Mouse (Mus musculus) regulatory T cell (primary cell): ENCODE measurements around the gene Mindy3.

Experiments used
- in situ Hi-C: fragments of 300-600 bp; cut with MboI, MseI; formaldehyde crosslinking; loops from one replicate; pipeline ENCODE4 v1.15.1; 2025; ENCODE audit warnings: high pct_unique_total_duplicates

The Mindy3 gene

DNA sequence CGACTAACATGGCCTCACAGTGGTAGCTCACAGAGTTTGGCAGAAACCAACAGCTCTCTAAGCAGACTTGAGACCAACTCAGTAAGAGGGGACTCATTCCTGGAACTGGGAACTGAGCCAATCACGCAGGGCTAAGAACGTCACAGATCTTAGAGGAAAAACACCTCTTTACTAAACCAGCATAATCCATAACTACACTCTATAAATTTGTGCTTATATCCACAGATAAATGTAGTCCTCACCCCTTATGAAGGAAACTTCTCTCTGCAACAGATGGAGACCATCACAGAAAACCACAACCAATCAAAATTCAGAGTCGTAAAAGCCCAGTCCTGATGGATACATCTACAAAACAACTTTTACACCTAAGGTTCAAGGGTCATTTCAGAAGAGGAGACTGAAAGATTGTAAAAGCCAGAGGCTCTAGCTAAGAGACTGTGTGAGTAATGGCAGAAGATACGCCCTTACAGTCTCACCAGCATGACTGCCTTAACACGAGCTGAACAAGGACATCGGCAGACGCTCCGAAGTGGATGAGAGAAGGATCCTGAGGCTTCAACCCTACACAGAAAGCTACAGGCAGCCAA lies 114.1 kb downstream of the Mindy3 start:
- in situ Hi-C loops, result loop anchor here (5.0 kb wide), 1 partner anchor 303 kb away; no protein-coding TSS in a partner anchor

DNA sequence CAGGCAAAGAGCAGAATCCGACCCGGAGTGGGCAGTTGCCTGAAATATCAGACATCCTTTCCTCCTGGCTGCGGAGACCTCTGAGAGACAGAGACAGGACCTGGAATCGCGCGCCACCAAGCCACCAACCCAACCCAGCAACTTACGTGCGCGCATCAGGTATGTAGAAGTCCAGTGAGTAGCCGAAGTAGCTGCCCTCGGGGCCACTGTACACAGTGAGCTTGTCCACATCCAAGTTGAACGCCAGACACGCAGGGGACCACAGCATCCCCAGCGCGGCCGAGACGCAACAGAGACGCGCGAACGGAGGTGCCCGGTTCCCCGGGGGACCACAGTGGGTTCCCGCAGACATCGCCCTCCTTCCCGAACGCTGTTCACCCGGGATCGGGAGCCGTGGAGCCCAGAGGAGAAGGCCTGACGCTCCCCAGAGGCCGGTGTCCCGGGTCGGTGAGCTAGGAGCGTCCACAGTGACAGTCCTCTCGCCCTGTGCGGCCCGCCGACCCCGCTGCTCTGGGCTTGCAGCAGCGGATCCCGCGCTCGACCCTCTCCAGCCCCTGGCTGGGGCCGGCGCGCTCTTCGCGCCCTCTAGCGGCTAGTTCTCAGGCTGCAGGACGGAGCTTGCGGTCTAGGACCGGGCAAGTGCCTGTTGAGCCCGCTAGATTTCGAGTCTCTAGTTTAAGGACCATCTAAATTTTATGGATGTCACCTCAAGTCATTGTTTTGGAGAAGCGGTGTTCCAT lies 117.7 kb downstream of the Mindy3 start, which contains the start of gene Itga8:
Gene Itga8, minus strand, starts transcription at position 492 of the 740 bp plus-strand sequence.
- in situ Hi-C loops, result no loop called here

DNA sequence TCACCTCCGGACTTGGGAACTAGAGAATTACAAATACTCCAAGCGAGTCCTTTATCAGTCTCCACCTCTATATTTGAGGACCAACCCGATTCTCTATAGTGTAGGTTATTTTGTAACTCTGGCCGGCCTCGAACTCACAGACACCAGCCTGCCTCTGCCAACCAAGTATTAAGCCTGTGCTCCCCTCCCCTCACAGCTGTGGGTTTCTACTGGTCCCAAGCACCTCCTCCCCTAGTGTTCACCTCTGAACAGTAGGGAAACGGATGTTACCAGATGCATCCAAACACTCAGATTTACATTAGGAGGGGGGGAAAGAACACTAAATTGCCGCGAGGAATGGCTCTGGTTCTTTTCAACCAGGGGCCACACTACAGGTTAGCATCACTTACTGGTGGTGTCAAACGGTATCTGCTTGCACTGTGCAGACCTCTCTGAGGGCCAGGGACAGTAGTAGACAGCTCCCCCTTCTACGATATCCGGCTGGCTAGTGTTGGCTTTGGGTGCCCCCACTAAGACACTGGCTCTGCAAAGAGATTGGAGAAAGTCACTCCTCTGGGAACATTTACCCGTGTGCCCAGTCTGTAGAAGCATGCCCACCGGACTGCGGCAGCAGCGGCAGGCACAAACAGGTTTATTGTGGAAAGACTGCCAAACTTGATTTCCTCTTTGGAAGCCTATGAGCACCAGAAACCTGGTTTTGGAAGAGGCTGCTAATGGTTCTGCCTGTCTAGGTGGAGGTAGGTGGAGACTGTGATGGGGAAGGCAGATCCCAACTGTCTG lies 118.6 kb downstream of the Mindy3 start:
- in situ Hi-C loops, result no loop called here

DNA sequence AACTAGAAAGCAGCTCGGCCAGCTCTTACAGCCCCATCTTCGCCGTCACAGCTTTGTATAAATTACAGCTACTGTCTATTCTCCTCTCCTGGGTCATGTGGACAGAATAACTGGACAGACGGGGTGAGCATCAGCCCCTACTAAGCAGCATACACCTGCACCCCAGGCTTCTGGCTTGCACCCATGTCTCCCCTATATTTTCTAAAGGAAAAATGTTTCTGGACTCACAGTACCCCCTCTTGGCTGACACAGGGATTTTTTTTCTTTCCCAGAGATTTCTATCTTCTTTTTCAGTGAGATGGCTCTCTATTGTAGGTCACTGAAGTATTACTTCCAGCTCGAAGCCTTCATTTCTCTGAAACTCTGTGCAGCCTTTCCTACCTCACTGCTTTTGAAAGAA lies 122.0 kb downstream of the Mindy3 start:
- in situ Hi-C loops, result no loop called here
